Mouse (Mus musculus) embryonic stem cell, embryonic (primary cell): ENCODE measurements around the gene Hdac9.

Source experiments
- CTCF ChIA-PET, 4 experiments: fragments of 300-600 bp in 2 of 4; fragments of 350-600 bp in 2 of 4; sonication (Branson Sonifier 250); formaldehyde crosslinking; loops; one replicate each; lab custom pipeline; 2022; ENCODE audit warnings: inconsistent platforms in 2 of 4; lab: Charles Lee
- POLR2A ChIA-PET, 4 experiments: fragments of 300-600 bp in 2 of 4; fragments of 350-600 bp in 2 of 4; sonication (Branson Sonifier 250); formaldehyde crosslinking; loops; one replicate each; lab custom pipeline; 2022; ENCODE audit warnings: antibody characterized with exemption in 4 of 4, inconsistent platforms in 1 of 4; lab: Charles Lee

The Hdac9 gene

DNA sequence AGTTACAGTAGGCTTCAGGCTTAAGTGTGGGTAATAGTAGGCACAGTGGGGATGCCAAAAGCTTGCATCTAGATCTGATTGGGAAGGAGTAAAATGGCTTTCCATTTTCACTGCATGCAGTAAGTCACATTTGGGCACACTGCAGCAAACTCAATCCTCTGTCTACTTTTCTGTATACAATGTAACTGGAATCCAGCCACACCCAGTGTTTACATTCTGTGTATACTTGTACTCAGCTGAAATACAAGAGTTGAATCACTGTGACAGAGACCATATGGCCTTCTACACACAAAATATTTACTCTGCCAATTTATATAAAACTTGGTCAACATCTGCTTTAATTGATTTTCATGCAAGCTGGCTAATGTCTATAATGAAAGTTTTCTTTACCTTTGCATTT lies 362.1 kb downstream of the Hdac9 start:
- ChIA-PET CTCF (no interaction called here), POLR2A (interaction anchor here in 1 of 4 experiments (0.7 kb wide), 1 partner anchor 825 kb away, joined by 3 read pairs; no protein-coding TSS in a partner anchor)

- POLR2A ChIA-PET: interaction anchor here in 1 of 4 experiments (0.7 to 0.9 kb wide), 2 partner anchors 14 to 260 kb away, joined by 3 to 4 read pairs; no protein-coding TSS in a partner anchor
- CTCF ChIA-PET: no interaction called here
These were observed 366.6 kb downstream of the Hdac9 start for GRCm38 (mm10) chr12:34550268-34550667.

- ChIA-PET CTCF (no interaction called here), POLR2A (no interaction called here)
These were observed 387.7 kb downstream of the Hdac9 start for GRCm38 (mm10) chr12:34529165-34529545.

- ChIA-PET POLR2A (interaction anchor here in 2 of 4 experiments (0.5 to 0.9 kb wide), 4 partner anchors 10 to 1713 kb away, joined by 3 to 7 read pairs (median 4); no protein-coding TSS in a partner anchor), CTCF (interaction anchor here in 2 of 4 experiments (0.7 to 1.0 kb wide), 2 partner anchors 654 to 1078 kb away, joined by 3 read pairs; no protein-coding TSS in a partner anchor)
These were observed 388.4 kb downstream of the Hdac9 start for GRCm38 (mm10) chr12:34528201-34529164.

DNA sequence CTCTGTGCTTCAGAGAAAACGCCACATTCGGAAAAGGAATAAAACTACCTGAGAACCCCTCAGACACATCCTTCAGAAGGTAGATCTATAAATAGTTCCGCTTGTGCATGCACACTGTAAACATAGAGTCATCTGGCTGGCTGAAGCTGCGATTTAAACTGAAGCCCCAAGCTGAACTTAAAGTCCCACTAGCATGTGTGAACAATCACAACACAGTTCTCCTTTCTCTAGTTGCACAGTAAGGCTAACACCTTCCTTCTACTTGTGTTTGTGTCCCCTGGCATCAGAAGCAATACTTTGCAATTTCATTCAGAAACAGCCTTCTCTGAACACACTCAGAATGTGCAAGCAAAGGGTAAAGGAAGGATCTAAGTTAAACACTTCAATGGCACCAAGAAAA lies 389.1 kb downstream of the Hdac9 start:
- ChIA-PET POLR2A (interaction anchor here in 1 of 4 experiments (0.9 kb wide), 1 partner anchor 15 kb away, joined by 4 read pairs; no protein-coding TSS in a partner anchor), CTCF (interaction anchor here in 2 of 4 experiments (0.7 to 1.0 kb wide), 2 partner anchors 655 to 1077 kb away, joined by 3 read pairs; no protein-coding TSS in a partner anchor)

DNA sequence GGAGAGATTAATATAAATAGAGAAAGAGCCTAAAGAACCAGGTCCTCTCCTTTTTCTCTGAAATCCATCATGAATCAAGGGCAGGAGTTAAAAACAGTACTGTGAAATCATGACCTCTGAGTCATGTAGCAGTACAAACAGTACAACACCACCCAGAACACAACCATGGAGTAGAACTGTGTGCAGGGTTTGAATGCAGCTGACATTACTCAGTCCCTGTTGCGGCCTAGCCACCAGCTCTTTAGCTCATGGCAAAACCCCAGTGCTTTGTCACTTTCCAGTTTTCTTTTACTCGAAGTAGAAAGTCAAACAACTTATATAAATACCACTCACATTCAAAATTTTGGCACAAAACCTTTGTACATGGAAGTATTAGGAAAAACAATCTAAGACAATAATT lies 395.4 kb downstream of the Hdac9 start:
- POLR2A ChIA-PET: no interaction called here
- CTCF ChIA-PET: no interaction called here

DNA sequence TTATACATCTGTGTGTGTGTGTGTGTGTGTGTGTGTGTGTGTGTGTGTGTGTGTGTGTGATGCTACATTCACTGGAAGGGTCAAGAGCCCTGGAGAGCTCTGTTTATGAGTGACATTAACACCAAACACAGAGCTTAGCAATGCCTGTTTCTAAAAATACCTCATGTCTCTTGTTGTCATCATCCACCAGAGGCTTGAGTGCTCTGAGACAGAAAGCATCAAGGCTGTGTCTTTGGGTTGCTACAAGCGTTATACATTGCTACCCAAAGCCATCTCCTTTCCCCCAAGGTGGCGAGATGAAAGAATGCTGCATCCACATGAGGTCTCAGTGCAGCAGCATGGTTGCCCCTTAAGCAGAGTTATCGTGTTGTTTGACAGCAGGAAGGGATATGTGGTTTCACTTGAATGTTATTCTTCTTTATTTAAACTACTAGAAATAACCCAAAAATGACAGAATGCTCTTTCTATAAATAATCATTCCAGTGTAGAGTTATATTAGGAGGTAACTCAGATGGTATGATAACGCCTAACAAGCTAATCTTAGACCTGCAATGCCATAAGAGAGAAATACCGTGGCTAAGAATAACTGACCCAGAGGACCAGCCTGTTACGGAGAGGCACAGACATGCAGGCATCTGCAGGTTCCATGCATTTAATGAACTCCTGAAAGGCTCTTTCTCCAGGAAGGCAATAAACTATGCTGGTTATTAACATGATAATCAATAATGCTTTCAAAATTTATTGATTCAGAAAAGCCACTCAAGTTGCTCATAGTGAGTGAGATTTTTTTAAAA lies 399.9 kb downstream of the Hdac9 start:
- ChIA-PET CTCF (no interaction called here), POLR2A (no interaction called here)

- POLR2A ChIA-PET: no interaction called here
- CTCF ChIA-PET: interaction anchor here in 1 of 4 experiments (0.7 kb wide), 1 partner anchor 43 kb away, joined by 5 read pairs; no protein-coding TSS in a partner anchor
These were observed 410.6 kb downstream of the Hdac9 start for GRCm38 (mm10) chr12:34506345-34506744.

DNA sequence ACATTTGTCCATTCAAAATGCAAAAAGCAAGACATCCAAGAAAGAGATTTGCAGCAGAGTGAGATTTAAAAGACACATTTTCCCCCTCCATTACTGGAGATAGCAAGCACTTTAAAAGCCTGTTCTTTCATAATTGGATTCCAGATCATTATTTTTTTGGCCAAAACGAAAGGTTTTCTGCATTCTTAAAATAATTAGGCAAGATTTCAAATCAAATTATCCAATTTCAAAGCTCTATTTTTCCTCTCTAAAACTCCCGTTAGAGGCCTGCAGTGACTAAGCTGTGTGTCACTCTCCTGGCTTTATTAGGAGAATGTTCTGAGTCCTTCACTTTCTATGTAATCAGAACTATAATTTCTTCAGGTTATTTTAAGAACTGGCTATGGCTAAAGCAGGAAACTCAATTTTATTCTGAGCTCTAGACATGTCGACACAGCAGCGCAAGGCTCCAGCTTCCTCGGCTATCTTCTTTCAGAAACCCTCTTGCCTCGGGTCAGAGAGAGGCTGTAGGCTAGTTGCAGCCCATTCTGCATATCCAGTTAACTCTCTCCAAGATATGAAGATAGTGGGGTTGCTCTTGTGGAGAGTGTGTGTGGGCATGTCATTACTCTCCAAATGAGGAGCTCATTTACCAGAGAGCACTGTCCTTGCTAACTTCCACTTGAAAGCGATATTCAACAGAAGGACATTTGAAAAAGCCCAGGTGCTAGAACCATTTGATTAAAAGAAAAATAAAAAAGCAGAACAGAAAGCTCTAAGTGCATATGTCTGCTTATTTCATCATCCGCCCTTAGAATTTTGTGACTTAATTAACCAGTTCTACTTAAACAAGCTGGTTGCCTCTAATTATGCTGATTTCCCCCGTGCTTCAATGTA lies 417.9 kb downstream of the Hdac9 start:
- ChIA-PET POLR2A (no interaction called here), CTCF (no interaction called here)

DNA sequence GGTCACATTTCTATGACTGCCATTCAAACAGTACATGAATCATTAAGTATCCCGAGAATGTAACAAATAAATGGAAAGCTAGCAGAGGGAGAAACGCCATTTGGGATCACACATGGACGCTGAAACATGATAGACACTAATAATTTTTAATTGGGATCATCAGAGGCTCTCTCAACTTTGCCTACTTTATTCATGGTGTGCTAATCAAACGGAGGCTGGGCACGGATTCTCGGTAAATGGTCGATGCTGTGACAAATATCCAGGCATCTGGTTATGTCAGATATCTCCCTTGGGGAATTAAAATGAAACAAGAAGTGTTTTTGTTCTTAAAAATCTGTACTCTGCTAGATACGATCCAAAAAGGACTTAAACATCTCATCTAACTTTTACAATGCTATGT lies 418.6 kb downstream of the Hdac9 start:
- CTCF ChIA-PET: no interaction called here

GRCm38 (mm10) chr12:34497702-34498101 lies 419.2 kb downstream of the Hdac9 start:
- POLR2A ChIA-PET: no interaction called here

More for the DNA sequence above, 418.6 kb downstream of the Hdac9 start:
- POLR2A ChIA-PET: no interaction called here

GRCm38 (mm10) chr12:34495940-34496339 lies 421.0 kb downstream of the Hdac9 start:
- POLR2A ChIA-PET: no interaction called here

More at GRCm38 (mm10) chr12:34497702-34498101, 419.2 kb downstream of the Hdac9 start:
- CTCF ChIA-PET: no interaction called here

DNA sequence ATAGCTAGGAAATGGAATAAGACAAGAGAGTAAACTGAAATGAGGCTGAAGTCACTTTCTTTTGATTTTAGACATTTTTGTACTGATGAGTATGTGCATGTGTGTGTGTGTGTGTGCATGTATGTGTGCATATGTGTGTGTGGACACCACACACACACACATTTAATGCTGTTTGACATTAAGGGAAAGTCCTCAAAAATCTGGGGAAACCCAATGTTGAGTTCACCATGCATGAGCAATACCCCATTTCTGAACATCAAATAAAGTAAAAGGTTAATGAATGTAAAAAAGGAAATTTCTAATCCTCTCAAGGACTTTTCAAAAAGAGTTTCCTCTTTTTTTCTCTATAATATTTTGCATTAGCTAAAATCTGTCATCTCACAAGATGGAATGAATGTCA lies 427.3 kb downstream of the Hdac9 start:
- ChIA-PET POLR2A (no interaction called here), CTCF (no interaction called here)

More at GRCm38 (mm10) chr12:34495940-34496339, 421.0 kb downstream of the Hdac9 start:
- CTCF ChIA-PET: no interaction called here

DNA sequence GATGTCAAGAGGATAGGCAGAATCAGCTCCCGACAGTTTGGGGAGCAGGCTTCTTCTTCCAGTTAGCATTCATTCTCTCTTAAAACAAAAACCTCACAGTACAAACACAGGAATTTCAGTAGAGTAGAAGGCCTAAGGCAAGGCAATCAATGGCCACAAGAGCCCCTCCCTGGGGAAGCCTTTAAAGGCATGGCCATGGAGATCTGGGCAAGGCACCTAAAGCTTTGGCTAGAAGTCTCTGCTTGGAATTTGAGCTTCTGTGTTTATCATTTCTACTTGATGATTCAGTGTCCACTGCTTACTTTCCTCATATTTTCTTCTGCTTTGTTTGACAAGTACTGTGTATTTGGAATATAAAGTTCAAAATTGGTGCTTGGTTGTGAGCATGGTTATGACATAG lies 429.2 kb downstream of the Hdac9 start:
- CTCF ChIA-PET: no interaction called here
- POLR2A ChIA-PET: no interaction called here

DNA sequence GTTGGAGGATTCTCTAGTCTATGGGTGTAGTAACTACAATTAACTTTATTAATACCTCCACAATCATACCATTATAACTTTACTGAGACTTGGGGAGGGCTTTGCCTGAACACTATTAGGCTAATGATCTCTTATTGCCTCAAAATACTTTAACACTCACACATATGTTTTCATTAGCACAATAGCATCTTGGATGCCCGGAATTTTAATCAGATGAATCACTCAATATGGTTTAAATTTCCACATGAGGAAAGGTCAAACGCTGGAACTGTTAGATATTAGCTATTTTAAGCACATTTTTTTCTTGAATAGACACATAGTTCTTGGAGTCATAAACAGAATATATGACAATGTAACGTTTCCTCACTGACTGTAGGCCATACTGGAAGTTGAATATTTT lies 429.9 kb downstream of the Hdac9 start:
- POLR2A ChIA-PET: no interaction called here
- CTCF ChIA-PET: interaction anchor here in 1 of 4 experiments (0.5 kb wide), 1 partner anchor 14 kb away, joined by 3 read pairs; no protein-coding TSS in a partner anchor

DNA sequence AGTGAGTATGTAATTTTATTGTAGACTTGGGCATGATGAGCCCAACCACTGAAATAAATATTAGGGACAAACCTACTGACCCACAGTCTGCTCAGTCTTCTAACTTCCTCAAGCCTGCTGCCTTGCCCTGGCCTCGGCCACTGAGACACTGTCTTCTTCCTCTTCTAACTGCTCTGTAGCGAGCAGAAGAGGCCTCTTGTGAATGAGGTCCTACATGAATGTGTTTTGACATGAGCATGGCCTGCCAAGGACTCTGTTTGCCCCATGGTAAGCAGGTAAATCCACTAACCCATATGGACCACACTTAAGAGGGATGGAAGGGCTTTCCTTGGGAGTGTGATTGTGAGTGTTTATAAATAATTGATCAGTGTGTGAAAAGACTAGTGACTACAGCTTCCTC lies 430.9 kb downstream of the Hdac9 start:
- CTCF ChIA-PET: no interaction called here
- POLR2A ChIA-PET: no interaction called here

GRCm38 (mm10) chr12:34481702-34482101 lies 435.2 kb downstream of the Hdac9 start:
- POLR2A ChIA-PET: no interaction called here
- CTCF ChIA-PET: no interaction called here

DNA sequence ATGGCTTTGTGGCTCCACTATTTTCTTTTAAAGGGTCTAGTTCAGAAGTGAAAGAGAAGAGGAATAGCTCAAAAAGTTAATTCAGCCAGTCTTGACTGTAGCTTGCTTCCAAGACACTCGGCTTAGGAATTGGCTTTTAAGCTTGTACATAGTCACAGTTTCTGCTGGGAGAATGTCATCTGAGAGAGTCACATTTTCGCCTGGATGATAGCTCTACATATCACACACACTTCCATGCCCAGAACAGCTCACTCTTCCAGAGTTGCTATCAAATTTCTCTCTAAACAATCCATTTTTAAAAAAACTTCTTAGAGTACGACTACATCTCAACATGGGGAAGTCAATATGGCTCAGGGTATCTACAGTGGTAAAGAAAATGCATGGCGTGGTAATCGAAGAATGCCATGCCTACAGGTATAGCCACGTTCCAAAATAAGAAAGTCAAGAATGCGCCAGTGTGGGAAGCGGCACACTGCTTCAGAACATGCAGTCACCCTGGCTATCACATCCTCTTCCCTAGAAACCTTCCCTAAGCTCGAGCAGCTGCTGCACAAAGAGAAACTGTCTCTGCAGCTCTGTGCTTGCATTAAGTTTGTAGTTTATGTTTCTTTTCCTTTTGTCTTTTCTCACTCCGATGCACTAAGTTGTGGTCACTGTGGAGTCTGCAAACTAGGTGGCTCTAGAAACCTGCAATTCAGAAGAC lies 443.8 kb downstream of the Hdac9 start:
- ChIA-PET CTCF (interaction anchor here in 1 of 4 experiments (0.6 kb wide), 1 partner anchor 363 kb away, joined by 3 read pairs; no protein-coding TSS in a partner anchor), POLR2A (no interaction called here)
